Mouse (Mus musculus) intestine, embryonic 15.5 days (tissue): ENCODE results near the gene Tspan4. TPM values are rescaled to one million over a fixed set of nuclear protein-coding genes. Genes with fewer than 3 reads are reported as not detected.

Source experiments
- ATAC-seq: fragments of 200-750 bp; cut with Nextera tagmentation; 2 replicates; pipeline ENCODE4 v1.8.0; 2017; ENCODE audit warnings: moderate TSS enrichment, moderate library complexity
- H3K27ac ChIP-seq: fragments of 300-500 bp; sonication (generic); 2 replicates; pipeline ENCODE4 v1.5.1; 2015; ENCODE audit warnings: mild to moderate bottlenecking, inconsistent platforms
- H3K27me3 ChIP-seq: fragments of 300-500 bp; sonication (generic); replicated peaks from 2 replicates; pipeline ENCODE4 v1.6.1; 2015; ENCODE audit warnings: inconsistent platforms
- H3K36me3 ChIP-seq: fragments of 300-500 bp; sonication (generic); 2 replicates; pipeline ENCODE4 v1.6.1; 2015; ENCODE audit warnings: inconsistent platforms
- H3K4me1 ChIP-seq: fragments of 300-500 bp; sonication (generic); replicated peaks from 2 replicates; pipeline ENCODE4 v1.6.1; 2015; ENCODE audit warnings: inconsistent platforms
- H3K4me2 ChIP-seq: fragments of 300-500 bp; sonication (generic); replicated peaks from 2 replicates; pipeline ENCODE4 v1.6.1; 2015; ENCODE audit warnings: mild to moderate bottlenecking, inconsistent platforms
- H3K4me3 ChIP-seq: fragments of 300-500 bp; sonication (generic); replicated peaks from 2 replicates; pipeline ENCODE4 v1.5.1; 2015; ENCODE audit warnings: inconsistent platforms
- H3K9ac ChIP-seq: fragments of 300-500 bp; sonication (generic); 2 replicates; pipeline ENCODE4 v1.6.1; 2015; ENCODE audit warnings: inconsistent platforms
- H3K9me3 ChIP-seq: fragments of 300-500 bp; sonication (generic); 2 replicates; pipeline ENCODE4 v1.6.1; 2016; ENCODE audit warnings: inconsistent platforms
- WGBS: fragments of 180-500 bp; shearing (Covaris S2); methylation state at CpG from one replicate; pipeline ENCODE4 v1.1.7; 2015; 5-methylcytosine and 5-hydroxymethylcytosine counted together
- polyA plus RNA-seq: library from polyadenylated mRNA; unstranded; fragments of >200 nt; fragmentation: Nextera tagmentation; extraction: Ambion mirVana; gene quantifications from 2 replicates; pipeline ENCODE4 v1.2.1, GENCODE M21; 2015

Tspan4 gene
- polyA plus RNA-seq, 1 experiment from 2014 or later, result 60.7 TPM

DNA sequence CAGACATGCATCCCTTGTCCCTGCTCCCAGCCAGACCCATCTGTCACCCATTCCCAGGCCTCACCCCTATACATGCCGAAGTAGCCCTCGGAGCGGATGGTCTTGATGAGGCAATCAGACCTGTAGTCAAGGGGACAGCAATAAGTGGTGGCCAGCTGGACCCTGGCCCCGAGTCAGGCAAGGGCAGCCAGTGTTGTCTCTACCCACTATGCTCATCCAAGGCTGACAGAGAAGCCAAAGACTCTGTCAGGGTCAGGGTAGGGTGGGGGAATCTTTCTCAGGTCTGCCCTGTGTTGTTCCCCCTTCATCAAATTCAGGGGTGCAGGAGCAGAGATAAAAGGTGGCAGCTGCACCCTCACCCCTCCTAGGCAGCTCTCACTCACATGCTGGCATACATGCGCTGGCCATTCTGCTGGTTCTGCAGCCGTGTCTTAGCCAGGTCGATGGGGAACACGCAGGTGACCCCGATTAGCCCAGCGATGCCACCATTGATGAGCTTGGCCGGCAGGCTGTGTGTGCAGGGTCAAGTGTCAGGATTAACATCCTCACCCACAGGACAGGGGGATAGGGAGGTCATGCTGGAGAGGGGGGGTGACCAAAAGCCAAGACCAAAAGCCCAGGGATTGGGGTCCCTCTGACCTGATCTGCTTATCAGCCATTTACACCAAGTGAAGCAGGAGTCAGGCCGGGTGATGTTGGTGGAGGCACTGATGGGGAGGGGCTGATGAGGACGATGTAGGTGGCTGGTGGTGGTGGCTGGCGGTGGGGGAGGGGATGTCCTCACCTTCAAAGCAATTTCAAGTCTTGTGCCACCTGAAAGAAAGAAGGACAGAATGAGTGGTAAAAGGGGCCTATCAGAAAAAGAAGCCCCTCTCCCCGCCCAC lies 41.3 kb upstream of the Tspan4 start:
- Histone ChIP-seq H3K27me3 (no peaks in the 10 kb centered on the region), H3K27ac (no peak overlapping the region), H3K4me2 (peak overlapping the region; percentile 94), H3K4me3 (peak overlapping the region; percentile 36), H3K9ac (peak overlapping the region; percentile 56), H3K4me1 (peaks cover 40% of the 10 kb centered on the region), H3K9me3 (no peaks in the 10 kb centered on the region), H3K36me3 (peaks cover 28% of the 10 kb centered on the region; the same call in 1 of the 2 replicates)
- ATAC-seq, result no peak
- 70% methylated on average over 15 of the region's 15 CpGs for WGBS

DNA sequence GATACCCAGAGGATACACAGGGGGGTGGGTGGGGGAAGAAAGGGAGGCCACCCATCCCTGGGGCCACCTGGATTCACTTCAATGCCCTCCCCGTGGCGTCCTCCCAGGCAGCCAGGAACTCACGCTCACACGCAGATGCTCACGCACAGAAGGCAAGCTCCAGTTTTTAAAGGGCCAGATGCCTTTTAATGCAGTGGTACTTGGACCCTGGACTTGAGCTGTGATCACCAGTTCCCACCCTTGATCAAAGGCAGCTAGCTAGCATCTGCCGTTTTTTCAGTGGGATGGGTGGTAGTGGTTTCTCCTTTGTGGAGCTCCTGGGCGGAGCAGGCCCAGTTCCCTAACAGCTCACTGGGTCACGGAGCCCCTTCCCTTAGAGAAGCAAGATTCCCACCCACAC lies 40.6 kb upstream of the Tspan4 start:
- H3K36me3 ChIP-seq, result peaks cover 28% of the 10 kb centered on the region; the same call in 1 of the 2 replicates
- H3K27ac ChIP-seq, result no peak overlapping the region
- peaks cover 37% of the 10 kb centered on the region for H3K4me1 ChIP-seq
- no peak for ATAC-seq
- no peaks in the 10 kb centered on the region for H3K27me3 ChIP-seq
- H3K9ac ChIP-seq, result peak overlapping the region; percentile 56
- no peaks in the 10 kb centered on the region for H3K9me3 ChIP-seq
- peak overlapping the region; percentile 36 for H3K4me3 ChIP-seq
- WGBS, result 10% methylated on average over 8 of the region's 8 CpGs
- peak overlapping the region; percentile 94 for H3K4me2 ChIP-seq

DNA sequence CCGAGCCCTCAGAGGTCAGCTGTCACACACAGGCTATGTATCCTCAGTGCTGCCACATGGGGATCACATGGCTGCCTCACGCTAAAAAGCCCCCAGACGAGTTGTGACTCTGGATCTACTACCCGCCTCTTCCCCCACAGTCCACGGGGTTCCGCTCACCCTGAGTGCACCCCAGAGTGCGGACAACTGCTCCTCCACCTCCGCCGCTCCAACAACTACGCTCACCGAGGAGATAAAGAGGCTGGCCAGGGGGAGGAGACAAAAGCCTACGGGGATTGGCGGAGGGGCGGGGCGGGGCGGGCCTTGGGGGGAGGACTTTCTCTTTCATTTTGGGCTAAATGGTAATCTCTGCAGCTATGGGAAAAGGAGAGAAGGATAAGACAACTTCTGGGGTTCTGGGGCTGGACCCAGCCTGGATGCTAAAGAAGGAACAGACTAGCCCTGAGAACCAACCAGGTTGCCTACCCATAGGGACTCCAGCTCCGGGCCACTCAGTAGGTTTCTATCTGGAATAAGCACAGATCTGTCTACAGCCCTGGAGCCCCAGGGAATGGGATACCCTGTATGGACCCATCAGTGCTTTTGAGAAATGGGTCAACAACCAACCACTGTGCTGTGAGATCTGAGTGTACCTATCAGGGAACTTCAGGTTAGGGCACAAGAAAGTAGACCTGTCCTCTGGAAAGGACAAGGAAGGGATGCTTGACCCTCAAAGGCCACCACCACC lies 39.7 kb upstream of the Tspan4 start:
- Histone ChIP-seq H3K4me3 (peak overlapping the region; percentile 36), H3K4me1 (peaks cover 34% of the 10 kb centered on the region), H3K9ac (peak overlapping the region; percentile 56), H3K27ac (peak overlapping the region; percentile 11; the same call in 1 of the 2 replicates), H3K27me3 (no peaks in the 10 kb centered on the region), H3K9me3 (no peaks in the 10 kb centered on the region), H3K36me3 (peaks cover 28% of the 10 kb centered on the region; the same call in 1 of the 2 replicates), H3K4me2 (peak overlapping the region; percentile 94)
- peak; percentile 46 for ATAC-seq
- WGBS, result 5% methylated on average over 17 of the region's 17 CpGs

DNA sequence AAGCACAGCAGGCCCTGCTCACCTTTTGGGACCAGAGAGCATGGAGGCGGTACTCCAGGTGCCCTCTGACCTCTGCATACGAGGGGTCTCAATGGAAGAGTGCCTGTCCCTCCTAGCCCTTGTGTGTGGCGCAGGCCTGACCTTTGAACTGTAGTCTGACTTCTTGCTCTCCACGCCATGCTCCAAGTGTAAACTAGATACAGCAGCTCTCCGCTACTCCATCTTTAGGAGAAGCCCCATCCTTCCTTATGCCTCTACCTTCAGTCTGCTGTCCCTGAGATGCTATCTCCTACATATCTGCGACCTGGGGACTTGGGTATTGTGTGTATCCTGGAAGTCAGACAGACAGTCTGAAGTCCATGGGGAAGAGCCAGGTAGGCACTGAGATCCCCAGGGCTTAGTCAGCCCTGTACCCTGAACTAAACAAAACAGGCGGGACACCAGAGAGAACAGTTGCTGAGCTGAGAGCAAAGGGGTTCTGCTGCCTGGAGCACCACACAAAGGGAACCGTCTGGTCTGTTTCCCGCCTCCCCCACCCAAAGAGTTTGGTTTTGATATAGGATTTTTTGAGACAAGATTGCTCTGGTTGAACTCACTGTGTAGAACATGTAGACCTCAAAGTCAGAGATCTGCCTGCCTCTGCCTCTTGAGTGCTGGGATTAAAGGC lies 39.1 kb upstream of the Tspan4 start:
- no peak overlapping the region for H3K9ac ChIP-seq
- H3K36me3 ChIP-seq, result peaks cover 25% of the 10 kb centered on the region; the same call in 1 of the 2 replicates
- H3K4me3 ChIP-seq, result no peak overlapping the region

DNA sequence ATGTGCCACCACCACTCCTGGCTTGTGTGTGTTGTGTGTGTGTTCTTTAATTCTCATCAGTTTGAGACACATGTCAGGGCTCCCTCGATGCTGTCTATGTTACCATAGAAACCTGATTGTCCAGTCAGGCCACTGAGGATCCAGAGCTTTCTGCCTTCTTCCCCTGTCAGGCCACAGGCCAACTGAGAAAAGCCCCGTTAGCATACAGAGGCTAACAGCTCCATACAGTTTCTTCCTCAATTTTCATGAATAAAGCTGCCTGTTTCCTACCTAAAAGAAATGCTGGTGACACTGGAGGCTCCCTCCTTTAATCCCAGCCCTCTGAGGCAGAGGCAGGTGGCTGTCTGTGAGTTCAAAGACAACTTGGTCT lies 38.5 kb upstream of the Tspan4 start:
- no peak for ATAC-seq
- peaks cover 20% of the 10 kb centered on the region; the same call in 1 of the 2 replicates for H3K36me3 ChIP-seq
- peaks cover 42% of the 10 kb centered on the region for H3K4me1 ChIP-seq

More for the DNA sequence above, 39.1 kb upstream of the Tspan4 start:
- Histone ChIP-seq H3K4me1 (peaks cover 38% of the 10 kb centered on the region), H3K27ac (peak overlapping the region; percentile 11; the same call in 1 of the 2 replicates), H3K4me2 (peak overlapping the region; percentile 94), H3K9me3 (no peaks in the 10 kb centered on the region), H3K27me3 (no peaks in the 10 kb centered on the region)
- 72% methylated on average over 9 of the region's 9 CpGs for WGBS
- no peak for ATAC-seq

DNA sequence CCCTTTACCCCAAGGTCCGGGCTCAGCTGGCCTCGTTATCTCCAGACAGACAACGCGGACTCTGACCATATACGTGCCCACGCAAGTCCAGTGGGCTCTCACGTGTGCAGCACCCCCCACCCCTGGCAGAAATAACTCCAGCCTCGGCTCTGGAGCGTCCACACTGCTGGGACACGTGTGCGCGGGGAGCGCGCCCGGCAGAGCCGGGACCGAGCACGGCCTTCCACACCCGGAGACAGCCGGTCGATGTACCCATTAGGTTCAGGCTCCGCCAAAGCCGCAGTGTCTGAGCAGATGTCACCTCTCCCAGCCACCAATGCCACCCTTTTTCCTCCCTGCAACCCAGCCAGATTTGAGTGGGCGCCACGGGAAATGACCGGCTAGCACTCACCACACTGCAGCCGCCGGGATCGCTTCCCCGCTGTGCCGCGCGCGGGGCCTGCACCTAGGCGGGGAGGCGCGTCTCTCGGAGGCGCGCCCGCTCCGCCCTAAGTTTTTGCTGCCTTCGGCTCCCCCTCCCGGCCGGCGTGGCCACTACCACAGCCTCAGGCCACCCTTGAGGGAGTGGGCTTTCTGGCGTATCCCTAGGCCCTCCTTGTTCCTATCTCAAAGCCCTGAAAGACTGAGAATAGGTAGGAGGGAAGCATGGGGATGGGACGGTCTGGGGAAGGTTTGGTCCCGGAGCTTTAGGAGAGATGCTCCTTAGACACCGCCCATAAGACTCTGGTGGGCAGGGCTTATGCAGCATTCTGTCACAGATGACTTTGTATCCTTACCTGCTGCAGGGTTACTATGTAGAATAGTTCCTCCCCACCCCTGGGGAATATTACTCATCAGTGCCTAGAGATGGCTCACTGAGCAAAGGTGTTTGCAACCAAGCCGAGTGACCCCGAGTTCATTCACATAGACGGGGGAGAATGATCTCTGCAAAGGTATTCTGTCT lies 37.6 kb upstream of the Tspan4 start, which contains the start of gene Slc25a22:
Gene Slc25a22 (minus strand): TSS at position 715 of the 943 bp plus-strand sequence.
- peaks cover 11% of the 10 kb centered on the region; the same call in 1 of the 2 replicates for H3K36me3 ChIP-seq
- peak within 1 kb of the TSS; percentile 60 for H3K4me3 ChIP-seq
- peak within 1 kb of the TSS; percentile 94 for H3K4me2 ChIP-seq
- peak within 1 kb of the TSS; percentile 64; the same call in 1 of the 2 replicates for H3K27ac ChIP-seq
- peak; percentile 87 for ATAC-seq
- peak within 1 kb of the TSS; percentile 73 for H3K9ac ChIP-seq
- WGBS, result 6% methylated on average over 52 of the region's 53 CpGs
- H3K4me1 ChIP-seq, result peaks cover 50% of the 10 kb centered on the region
- H3K9me3 ChIP-seq, result no peaks in the 10 kb centered on the region
- no peaks in the 10 kb centered on the region for H3K27me3 ChIP-seq

More for the DNA sequence above, 38.5 kb upstream of the Tspan4 start:
- 63% methylated on average over 2 of the region's 2 CpGs for WGBS
- H3K4me3 ChIP-seq, result peak overlapping the region; percentile 60
- no peaks in the 10 kb centered on the region for H3K9me3 ChIP-seq
- peak overlapping the region; percentile 73; the same call in 1 of the 2 replicates for H3K9ac ChIP-seq
- no peak overlapping the region for H3K27ac ChIP-seq
- peak overlapping the region; percentile 94 for H3K4me2 ChIP-seq
- no peaks in the 10 kb centered on the region for H3K27me3 ChIP-seq

DNA sequence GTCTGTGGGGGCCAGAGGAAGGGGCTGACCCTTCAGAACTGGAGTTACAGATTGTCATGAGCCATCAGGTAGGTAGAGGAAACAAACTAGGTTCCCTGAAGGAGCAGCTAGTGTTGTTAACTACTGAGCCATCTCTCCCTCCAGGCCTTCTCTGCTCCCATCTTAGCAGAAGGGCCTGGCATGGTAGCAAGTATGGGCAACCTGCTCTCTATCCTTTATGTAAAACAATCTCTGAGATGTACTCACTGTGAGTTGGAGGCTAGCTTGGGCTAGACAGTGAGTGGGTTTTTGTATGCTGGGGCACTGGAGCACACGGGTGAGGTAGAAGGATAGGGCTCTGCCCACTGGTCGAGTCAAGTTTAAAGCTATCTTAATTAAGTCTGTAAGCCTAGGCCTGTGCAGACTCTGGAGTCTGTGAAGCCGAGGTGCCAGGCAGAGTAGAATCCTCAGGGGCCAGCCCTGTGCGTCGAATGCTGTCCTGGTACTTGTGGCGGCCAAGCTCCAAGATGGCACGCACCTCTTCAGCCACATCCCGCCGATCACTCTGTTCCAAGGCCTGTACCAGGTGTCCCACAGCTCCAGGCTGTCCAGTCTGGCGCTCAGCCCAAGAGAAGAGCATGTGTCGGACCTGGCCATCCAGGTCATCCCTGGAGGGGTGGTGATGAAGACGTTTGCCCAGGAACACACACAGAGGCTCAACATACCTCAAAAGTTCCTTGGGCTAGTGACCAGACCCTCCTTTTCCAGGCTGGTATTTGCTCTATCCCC lies 36.7 kb upstream of the Tspan4 start:
- no peak overlapping the region for H3K4me3 ChIP-seq
- H3K27ac ChIP-seq, result no peak overlapping the region
- no peak for ATAC-seq
- H3K9ac ChIP-seq, result no peak overlapping the region
- peaks cover 59% of the 10 kb centered on the region for H3K4me1 ChIP-seq
- 92% methylated on average over 12 of the region's 12 CpGs for WGBS
- 0 out of 2 replicates have a peak, but pooled peaks cover 8% of the 10 kb centered on the region for H3K36me3 ChIP-seq
- H3K4me2 ChIP-seq, result no peak overlapping the region
- H3K9me3 ChIP-seq, result no peaks in the 10 kb centered on the region
- H3K27me3 ChIP-seq, result no peaks in the 10 kb centered on the region

GRCm38 (mm10) chr7:141439140-141439679 lies 35.8 kb upstream of the Tspan4 start:
- Histone ChIP-seq H3K27me3 (no peaks in the 10 kb centered on the region), H3K36me3 (0 out of 2 replicates have a peak, but pooled peaks cover 2% of the 10 kb centered on the region), H3K4me2 (no peak overlapping the region), H3K27ac (no peak overlapping the region), H3K4me1 (peaks cover 55% of the 10 kb centered on the region), H3K9ac (no peak overlapping the region), H3K9me3 (no peaks in the 10 kb centered on the region), H3K4me3 (no peak overlapping the region)
- WGBS, result 95% methylated on average over 10 of the region's 10 CpGs
- ATAC-seq, result no peak

DNA sequence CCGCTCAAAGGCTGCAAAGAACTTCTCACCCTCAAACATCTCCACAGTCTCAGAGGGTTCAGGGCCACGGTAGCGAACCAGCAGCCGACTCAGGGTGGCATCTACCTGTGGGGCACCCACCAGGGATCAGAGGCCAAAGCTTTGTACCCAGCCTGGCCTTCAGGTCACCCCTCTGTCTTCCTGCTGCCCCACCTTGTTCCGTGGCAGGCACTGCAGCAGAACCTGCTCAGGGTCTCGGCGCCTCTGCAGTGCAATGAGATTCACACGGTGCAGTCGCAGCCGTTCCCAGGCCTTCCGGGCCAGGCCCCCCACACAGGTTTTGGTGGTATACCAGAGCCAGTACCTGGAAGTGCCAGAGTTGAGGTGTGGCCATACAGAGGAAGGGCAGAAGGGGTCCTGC lies 35.2 kb upstream of the Tspan4 start:
- WGBS, result 96% methylated on average over 11 of the region's 11 CpGs
- Histone ChIP-seq H3K9me3 (no peaks in the 10 kb centered on the region), H3K4me1 (peaks cover 49% of the 10 kb centered on the region), H3K36me3 (0 out of 2 replicates have a peak, but pooled peaks cover 2% of the 10 kb centered on the region), H3K27me3 (no peaks in the 10 kb centered on the region), H3K4me3 (no peak overlapping the region), H3K27ac (no peak overlapping the region), H3K4me2 (no peak overlapping the region), H3K9ac (no peak overlapping the region)
- no peak for ATAC-seq

DNA sequence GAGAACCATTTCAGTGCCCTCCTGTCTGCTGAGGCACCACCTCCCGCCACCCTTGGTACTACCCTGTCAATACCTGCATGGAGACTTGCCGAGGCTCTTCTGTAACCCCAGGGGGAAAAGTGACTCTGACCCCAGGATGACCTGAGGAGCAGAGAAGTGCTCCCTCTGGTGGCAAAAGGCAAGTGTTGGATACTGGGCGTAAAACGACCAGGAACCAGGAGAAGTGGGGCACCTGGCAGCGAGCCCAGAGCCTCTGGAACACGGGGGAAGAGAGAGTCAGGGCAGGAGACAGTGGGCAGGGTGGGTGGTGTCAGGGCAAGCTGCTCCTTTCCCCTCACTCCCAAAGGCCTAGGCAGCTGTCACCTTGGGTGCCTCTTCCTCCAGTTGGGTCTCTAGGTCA lies 34.4 kb upstream of the Tspan4 start:
- Histone ChIP-seq H3K36me3 (0 out of 2 replicates have a peak, but pooled peaks cover 2% of the 10 kb centered on the region), H3K9me3 (no peaks in the 10 kb centered on the region), H3K4me2 (no peak overlapping the region), H3K27me3 (no peaks in the 10 kb centered on the region), H3K9ac (no peak overlapping the region), H3K4me1 (peaks cover 42% of the 10 kb centered on the region), H3K27ac (no peak overlapping the region), H3K4me3 (no peak overlapping the region)
- 26% methylated on average over 6 of the region's 6 CpGs for WGBS
- no peak for ATAC-seq
